Mouse (Mus musculus) hematopoietic stem cell, adult 5-6 weeks (primary cell): ENCODE results near the gene Rpl36-ps4. TPM values are rescaled to one million over a fixed set of nuclear protein-coding genes. Genes with fewer than 3 reads are reported as not detected.
"Not testable (repeated sequence)": the region's sequence is repeated elsewhere in the genome, so short reads cannot be mapped to it uniquely, and the experiment has no call there.

ENCODE experiments used
- ATAC-seq, 2 experiments: fragments of 125-278 bp in 1 of 2; replicated peaks in 1 of 2; 2 replicates each; pipeline ENCODE4 v1.8.0; 2016 to 2017; ENCODE audit warnings: inconsistent platforms in 2 of 2, mild to moderate bottlenecking in 2 of 2, moderate number of reproducible peaks in 2 of 2, low read depth in 1 of 2, moderate TSS enrichment in 1 of 2; ENCODE audit not compliant: low FRiP score in 2 of 2, poor library complexity in 2 of 2, severe bottlenecking in 2 of 2, insufficient read depth in 1 of 2, low TSS enrichment in 1 of 2
- total RNA-seq: library from RNA; stranded (forward); fragments of 172-1452, 232-1000 nt; gene quantifications from 2 replicates; pipeline ENCODE4 v1.2.3, GENCODE M21; 2017

Rpl36-ps4 gene
- total RNA-seq, 1 experiment from 2014 or later = not detected

DNA sequence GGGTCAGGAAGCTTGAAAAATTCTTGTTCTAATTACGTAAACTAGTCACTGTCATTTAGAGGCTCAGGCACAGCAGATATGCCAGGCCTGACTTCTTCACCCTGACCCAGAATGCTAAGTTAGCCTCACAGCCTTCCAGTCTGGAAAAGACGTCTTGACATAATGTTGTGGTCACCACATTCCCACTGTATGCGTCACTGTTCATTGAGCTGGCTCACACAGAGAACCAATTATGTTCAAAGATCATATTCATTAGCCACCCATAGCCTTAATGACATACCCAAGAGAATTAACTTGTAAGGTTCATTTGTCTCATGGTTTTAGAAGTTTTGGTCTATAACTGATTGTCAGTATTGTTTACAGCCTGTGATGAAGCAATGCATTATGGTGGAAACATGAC, 5.4 kb upstream of the Rpl36-ps4 start:
- no peak for ATAC-seq

DNA sequence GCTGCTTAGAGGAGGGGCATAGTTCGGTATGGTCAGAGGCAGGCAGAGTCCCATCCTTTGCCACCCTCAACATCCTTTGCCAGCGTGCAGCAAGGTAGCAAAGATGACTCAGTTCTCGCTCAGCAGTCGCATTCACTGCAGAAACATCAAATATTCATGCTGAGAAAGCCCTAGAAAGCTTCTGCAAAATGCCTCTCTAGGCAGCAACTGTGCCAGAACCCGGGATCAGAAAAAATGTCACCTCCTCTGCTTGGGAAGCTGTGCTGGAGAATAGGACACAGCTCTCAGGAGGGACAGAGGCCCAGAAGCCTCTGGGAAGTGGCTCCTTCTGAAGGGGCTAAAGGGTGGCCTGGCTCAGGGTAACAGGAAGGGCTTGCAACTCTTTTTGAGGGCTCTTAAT, 2.7 kb upstream of the Rpl36-ps4 start:
- ATAC-seq = no peak

DNA sequence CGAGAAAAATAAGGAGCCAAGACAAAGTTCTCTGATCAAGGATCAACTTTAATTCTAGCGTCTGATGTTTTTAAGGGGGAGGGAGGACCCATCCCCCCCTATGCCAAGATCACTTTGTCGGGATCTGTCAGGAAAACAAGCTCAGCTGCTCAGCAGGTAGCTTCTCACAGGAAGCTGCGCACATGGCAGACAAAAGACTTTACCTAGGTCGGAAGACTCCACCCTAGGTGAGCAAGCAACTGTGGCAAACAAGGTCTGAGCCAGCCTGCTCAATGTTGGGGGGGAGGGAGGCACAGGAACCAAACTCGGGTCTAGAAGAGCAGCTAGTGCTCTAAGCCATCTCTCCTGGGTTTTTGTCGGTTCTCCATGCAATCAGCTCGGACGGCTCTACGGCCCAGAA, 13.5 kb downstream of the Rpl36-ps4 start:
- no peak for ATAC-seq

DNA sequence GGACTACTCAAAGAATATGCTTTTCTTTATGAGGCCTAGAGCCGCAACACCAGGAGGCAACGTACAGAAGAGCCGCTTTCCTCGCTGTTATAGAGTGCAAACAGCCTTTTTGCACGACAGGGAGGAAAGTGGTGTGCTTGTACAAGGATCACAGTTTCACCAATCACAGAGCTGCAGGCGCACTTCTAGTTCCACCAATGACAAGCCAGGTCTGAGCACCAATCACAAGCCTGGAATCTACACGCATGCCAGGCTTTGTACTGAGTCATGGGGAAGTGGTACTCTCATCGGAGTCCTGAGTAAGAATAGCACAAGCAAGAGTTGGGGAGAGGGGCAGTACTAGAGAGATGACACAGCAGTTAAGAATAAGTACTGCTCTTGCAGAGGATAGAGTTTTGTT, 14.0 kb downstream of the Rpl36-ps4 start:
- no peak for ATAC-seq

DNA sequence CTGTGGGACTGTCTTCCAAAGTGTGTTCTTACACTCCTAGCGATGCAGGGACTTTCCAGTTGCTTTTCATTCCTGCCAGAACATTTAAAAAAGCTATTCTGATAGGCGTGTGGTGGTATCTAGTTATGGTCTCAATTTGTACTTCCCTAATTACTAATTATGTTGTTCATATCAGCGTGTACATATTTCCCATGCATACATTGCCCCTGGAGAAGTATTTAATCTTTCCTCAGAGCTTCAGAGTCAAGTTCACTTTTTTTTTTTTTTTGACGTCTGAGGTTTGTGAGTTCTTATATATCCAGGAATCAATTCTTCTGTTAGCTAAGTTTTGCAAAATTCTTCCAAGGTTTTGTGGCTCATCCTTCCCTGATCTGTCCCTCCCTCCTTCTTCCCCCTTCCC, 15.4 kb downstream of the Rpl36-ps4 start:
- no peak for ATAC-seq

DNA sequence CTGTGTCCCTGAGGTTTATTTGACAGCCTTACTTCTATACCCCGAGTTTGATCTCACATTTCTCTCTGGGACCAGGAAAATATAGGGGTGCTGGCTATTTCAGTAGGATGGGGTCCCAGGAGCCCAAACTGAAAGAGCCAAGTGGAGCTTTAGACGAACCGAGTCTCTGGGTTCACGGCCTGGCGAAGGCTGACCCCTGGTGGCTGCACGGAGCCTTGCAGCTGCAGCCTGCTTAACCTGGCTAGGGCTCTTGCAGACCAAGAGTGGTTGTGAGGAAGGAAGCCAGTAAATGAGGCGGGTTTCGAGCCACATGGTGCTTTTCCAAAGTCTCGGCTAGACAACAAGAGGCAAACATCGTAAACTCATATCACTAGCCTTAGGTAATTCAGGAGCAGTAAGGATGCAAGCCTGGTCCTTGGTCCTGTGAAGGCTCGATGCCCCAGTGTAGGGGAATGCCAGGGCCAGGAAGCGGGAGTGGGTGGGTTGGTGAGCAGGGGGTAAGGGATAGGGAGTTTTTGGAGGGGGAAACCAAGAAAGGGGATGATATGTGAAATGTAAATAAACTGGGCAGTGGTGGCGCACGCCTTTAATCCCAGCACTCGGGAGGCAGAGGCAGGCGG, 28.3 kb downstream of the Rpl36-ps4 start:
- ATAC-seq = peak; percentile 95

DNA sequence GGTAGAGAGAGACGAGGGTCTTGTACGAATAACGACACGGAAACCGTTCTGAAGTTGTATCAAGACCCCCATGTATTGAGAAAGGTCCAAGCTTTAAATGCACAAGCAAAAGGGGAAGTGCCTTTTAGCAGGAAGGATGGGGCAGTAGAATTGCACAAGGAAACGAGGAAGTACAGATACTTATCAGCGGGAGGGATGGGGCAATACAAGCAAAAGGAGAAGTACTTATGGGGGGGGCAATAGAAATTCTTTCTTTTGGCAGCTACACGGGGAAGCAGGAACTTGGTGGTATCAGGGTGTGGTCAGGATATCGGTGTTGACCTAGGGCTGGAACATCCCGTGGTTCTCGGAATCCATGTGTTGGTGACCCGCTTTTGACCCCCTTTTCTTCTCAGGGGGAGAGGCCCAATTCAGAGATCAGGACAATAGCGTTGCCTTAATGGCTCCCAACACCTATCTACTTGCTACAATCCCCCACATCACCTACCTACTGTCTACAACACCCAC, 33.9 kb downstream of the Rpl36-ps4 start:
- ATAC-seq = not testable (repeated sequence)

DNA sequence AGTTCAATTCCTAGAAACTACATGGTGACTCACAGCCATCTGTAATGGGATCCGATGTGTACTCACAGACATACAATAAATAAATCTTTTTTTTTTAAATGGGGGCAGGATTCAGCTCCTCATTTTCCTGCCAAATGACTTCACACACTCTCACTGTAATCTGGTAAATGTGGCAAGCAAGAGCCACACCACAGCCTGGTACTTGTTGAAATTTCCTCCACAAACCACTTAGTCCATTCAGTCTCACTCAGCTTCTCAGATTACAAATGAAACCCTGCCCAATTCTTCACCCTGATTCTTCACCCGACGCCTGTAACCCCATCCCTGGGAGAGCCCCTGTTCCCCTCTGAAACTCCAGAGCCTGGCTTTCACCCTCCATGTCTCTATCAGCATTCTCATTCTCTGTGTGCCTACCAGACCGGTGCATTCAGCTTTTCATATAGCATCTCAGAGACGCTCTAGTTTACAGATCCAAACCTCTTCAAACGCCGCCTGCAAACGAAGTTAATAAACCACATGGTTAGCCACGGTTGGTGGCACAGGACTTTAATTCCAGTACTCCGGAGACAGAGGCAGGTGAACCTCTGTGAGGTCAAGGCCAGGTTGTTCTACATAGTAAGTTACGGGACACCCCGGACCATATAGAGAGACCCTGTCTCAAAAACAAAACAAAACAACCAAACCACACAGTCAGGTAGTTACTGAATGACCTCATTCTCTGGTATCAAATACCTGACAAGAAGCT, 36.5 kb downstream of the Rpl36-ps4 start:
- ATAC-seq = no peak

DNA sequence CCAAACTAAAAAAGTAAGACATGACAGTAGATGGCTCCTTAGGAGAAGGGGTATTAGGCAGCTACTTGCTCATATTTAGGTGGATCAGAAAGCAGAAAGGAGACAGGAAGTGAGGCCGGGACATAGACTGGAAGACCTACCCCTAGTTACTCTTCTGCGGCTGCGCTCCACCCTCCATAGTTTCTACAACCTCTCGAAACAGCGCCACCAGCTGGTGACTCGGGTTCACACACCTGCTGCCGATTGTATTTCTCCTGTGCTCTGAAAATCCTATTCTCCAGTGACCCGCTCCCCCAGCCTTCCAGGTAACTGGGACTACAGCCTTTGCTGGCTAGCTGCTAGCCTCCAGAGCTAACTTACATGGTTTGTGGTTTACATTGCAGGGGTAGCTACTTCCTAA, 37.5 kb downstream of the Rpl36-ps4 start:
- 0 out of 4 replicates have a peak, but pooled peaks of 1 of the 2 experiments have one; percentile 17 for ATAC-seq

DNA sequence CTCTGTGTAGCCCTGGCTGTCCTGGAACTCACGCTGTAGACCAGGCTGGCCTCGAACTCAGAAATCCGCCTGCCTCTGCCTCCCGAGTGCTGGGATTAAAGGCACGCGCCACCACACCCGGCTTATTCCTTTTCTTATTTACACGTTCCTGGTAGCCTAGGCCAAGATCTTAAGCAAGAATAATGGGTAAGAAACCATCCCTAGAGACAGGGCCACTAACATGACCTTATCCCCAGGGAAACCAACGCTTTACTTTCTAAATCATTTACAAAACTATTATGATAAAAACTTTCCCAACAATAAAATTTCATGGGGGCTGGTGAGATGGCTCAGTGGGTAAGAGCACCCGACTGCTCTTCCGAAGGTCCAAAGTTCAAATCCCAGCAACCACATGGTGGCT, 38.6 kb downstream of the Rpl36-ps4 start:
- not testable (repeated sequence) for ATAC-seq

DNA sequence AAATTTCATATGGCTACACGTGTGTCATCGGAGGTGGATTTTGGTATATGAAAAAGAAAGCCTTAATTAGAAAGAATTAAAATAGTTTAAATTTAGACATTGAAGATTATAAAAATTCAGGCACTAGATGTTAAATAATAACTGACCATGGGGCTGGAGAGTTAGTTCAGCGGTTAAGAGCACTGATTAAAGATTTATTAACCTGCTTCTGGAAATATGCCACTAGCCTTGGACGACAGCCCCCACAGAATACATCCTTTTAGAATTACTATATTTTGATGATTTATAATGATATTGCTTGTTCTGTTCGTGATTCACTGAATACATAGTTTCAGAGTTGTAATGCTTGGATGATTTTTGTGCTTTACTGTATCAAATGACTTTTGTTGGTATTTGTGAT, 39.2 kb downstream of the Rpl36-ps4 start:
- ATAC-seq = not testable (repeated sequence)

DNA sequence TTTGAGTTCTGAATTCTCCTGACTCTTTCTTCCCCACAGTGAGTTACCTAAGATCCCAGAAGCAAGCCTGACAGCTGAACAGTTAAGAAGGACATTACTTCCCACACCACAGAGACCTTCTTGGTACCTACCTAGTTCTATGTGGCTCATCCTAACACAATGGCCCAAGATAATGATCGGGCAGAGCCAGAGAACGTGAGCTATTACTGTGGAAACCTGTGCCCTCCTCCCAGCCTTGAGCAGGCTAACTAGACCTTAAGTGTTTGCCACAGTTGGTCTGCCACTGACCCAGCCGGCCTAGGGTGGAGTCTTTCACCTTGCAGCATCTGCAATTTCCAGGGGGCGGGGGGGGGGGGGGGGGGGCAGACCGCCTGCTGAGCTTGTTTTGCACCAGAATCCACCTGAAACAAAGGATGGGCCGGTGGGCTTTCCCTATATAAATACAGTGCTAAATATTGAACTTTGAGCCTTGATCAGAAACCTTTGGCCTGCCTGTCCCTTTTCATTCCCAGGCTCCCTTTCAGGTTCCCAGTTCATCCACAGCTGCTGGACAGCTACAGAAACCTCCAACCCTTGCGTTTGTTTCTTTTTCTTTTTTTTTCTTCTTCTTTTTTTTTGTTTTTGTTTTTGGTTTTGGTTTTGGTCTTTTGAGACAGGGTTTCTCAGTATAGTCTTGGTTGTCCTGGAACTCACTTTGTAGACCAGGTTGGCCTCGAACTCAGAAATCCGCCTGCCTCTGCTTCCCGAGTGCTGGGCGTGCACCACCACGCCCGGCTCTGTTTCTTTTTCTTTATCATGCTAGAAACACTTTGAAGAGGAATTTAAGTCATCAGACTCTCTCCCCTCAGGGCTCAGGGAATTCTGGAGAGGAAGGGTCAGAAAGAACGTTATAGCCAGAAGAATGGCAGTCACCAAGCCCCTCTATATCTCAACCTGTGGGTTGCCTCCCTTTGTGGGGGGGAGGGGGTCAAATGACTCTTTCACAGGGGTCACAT, 42.6 kb downstream of the Rpl36-ps4 start:
- no peak for ATAC-seq

DNA sequence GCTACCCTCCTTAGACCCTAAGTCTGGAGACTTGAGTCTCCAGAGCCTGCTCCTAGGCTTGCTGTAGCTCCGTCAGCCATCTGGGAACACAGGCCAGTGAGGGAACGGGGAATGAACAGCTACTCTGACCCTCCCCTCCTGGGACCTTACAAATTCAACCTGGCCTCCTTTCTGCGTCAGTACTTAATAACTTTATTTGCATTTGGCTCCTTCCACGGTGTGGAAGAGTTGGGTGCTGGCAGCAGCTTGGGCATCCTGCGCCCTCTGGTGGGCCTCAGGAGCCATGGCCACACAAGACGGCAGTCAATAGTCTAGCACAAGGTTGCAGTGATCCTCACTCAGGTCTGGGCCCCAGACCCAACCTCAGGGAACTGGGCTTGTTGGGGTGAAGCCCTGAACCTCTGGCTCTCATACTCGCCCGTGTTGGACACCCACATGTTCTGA, 47.7 kb downstream of the Rpl36-ps4 start:
- peak; percentile 92 to 96 for ATAC-seq

Other genes starting within 250 kb of the Rpl36-ps4 start
- gene Msh2, start 248.6 kb upstream of the Rpl36-ps4 start, total RNA-seq = 109 and 134 TPM in 2 replicates
- gene Kcnk12, start 123.0 kb upstream of the Rpl36-ps4 start, total RNA-seq = 3.6 and 3.8 TPM in 2 replicates
- 122 and 160 TPM in 2 replicates for gene Msh6, start 54.1 kb downstream of the Rpl36-ps4 start, total RNA-seq
- gene Fbxo11, start 144.3 kb downstream of the Rpl36-ps4 start, total RNA-seq = 54.6 and 74.5 TPM in 2 replicates